In genomic region chr7:24903444-24903825, GRCm38 (mm10) we compare ENCODE assay signal across 8 mouse cellular contexts. TPM values are rescaled to one million over a fixed set of nuclear protein-coding genes. Genes with fewer than 3 reads are reported as not detected.
A peak's percentile ranks its signal among the peaks of the same experiment; 100 is the strongest.
DNase-seq lines count a peak whose midpoint lies in the region; ATAC-seq and TF ChIP-seq lines count a peak whose summit lies in the region.

No protein-coding gene starts in this region.

- 34% methylated on average over 10 of the region's 10 CpGs for WGBS in heart, embryonic 10.5 days
- 47% methylated on average over 10 of the region's 10 CpGs for WGBS in forebrain, embryonic 13.5 days
- WGBS in liver, embryonic 14.5 days (ENCODE audit: insufficient replicate concordance), result 7% methylated on average over 10 of the region's 10 CpGs

- peaks cover 10% of the 10 kb centered on the region for H3K36me3 ChIP-seq in heart, embryonic 10.5 days
- peaks cover 12% of the 10 kb centered on the region for H3K36me3 ChIP-seq in forebrain, embryonic 13.5 days (ENCODE audit: poor library complexity, severe bottlenecking)
- no peaks in the 10 kb centered on the region for H3K36me3 ChIP-seq in liver, embryonic 14.5 days (replicated peaks; ENCODE audit: control insufficient read depth, insufficient read depth, low read depth)

- peak overlapping the region; percentile 94 for H3K27ac ChIP-seq in heart, embryonic 10.5 days
- H3K27ac ChIP-seq in forebrain, embryonic 13.5 days, result no peak overlapping the region
- peak overlapping the region; percentile 91 for H3K27ac ChIP-seq in liver, embryonic 14.5 days

- no peaks in the 10 kb centered on the region for H3K27me3 ChIP-seq in heart, embryonic 10.5 days (ENCODE audit: insufficient read depth, poor library complexity, severe bottlenecking)
- H3K27me3 ChIP-seq in forebrain, embryonic 13.5 days, result no peaks in the 10 kb centered on the region
- no peaks in the 10 kb centered on the region for H3K27me3 ChIP-seq in liver, embryonic 14.5 days (ENCODE audit: control insufficient read depth, insufficient read depth, low read length)

- no peak for DNase-seq in heart, embryonic 10.5 days (ENCODE audit: low spot score)
- DNase-seq in heart, adult 18-20 months, result no peak
- DNase-seq in 416B (ENCODE audit: low read depth), result peak; percentile 59
- DNase-seq in liver, embryonic 14.5 days (ENCODE audit: low read depth in 3 of 3, low spot score in 3 of 3), result no peak
- no peak for DNase-seq in right cerebral cortex, postnatal 14 days
- no peak for DNase-seq in spleen, adult 12 weeks (ENCODE audit: low spot score)
- DNase-seq in gastrocnemius, postnatal 36 days, result no peak

- no peaks in the 10 kb centered on the region for H3K9me3 ChIP-seq in heart, embryonic 10.5 days
- no peaks in the 10 kb centered on the region for H3K9me3 ChIP-seq in forebrain, embryonic 13.5 days (replicated peaks)
- H3K9me3 ChIP-seq in liver, embryonic 14.5 days (ENCODE audit: control insufficient read depth, low read length), result no peaks in the 10 kb centered on the region

- H3K4me3 ChIP-seq in heart, embryonic 10.5 days, result peak overlapping the region; percentile 80
- peak overlapping the region; percentile 66 for H3K4me3 ChIP-seq in forebrain, embryonic 13.5 days
- peak overlapping the region; percentile 74 to 81 for H3K4me3 ChIP-seq in liver, embryonic 14.5 days (ENCODE audit: insufficient read depth in 1 of 2, low read depth in 2 of 2, low read length in 2 of 2)

- peaks cover 46% of the 10 kb centered on the region for H3K4me1 ChIP-seq in heart, embryonic 10.5 days
- H3K4me1 ChIP-seq in forebrain, embryonic 13.5 days, result peaks cover 38% of the 10 kb centered on the region
- H3K4me1 ChIP-seq in liver, embryonic 14.5 days (replicated peaks; ENCODE audit: control insufficient read depth in 2 of 2, insufficient read depth in 2 of 2, low read length in 1 of 2), result peaks cover 23 to 39% of the 10 kb centered on the region in 2 experiments

- no peak for TF ChIP-seq CTCF in liver, embryonic 14.5 days (IDR thresholded peaks at IDR 0.05; ENCODE audit: low read depth)

- ATAC-seq in forebrain, embryonic 13.5 days, result no peak
- no peak for ATAC-seq in liver, embryonic 14.5 days (ENCODE audit: insufficient read depth)

- peak overlapping the region; percentile 75 for H3K4me2 ChIP-seq in forebrain, embryonic 13.5 days
- H3K4me2 ChIP-seq in liver, embryonic 14.5 days (ENCODE audit: low read depth), result peak overlapping the region; percentile 87

- no peak for TF ChIP-seq EP300 in liver, embryonic 14.5 days (IDR thresholded peaks at IDR 0.05; ENCODE audit: low read depth)

- peak overlapping the region; percentile 79 for H3K9ac ChIP-seq in forebrain, embryonic 13.5 days
- H3K9ac ChIP-seq in liver, embryonic 14.5 days (replicated peaks), result peak overlapping the region; percentile 80

- intact Hi-C loops in gastrocnemius, postnatal 36 days (cut with DNase I), result loop anchor here (10.0 kb wide), 1 partner anchor 171 kb away; the partner anchor contains the start of genes Grik5 and Zfp574

RNA-seq across cellular contexts. Expression of gene Arhgef1, which starts 0.7 kb away (rescaled TPM):
- 83.4 and 87.5 TPM in 2 replicates for polyA plus RNA-seq in heart, embryonic 10.5 days (2016; fragmentation: Nextera tagmentation; extraction: Ambion mirVana)
- 10 to 100 TPM; 31.5 to 47.6 TPM for total RNA-seq in heart, adult 18-20 months (2021)
- polyA plus RNA-seq in forebrain, embryonic 13.5 days (2015; fragmentation: Nextera tagmentation; extraction: Ambion mirVana), result 54.2 and 54.9 TPM in 2 replicates
- 44.2 and 44.3 TPM in 2 replicates for polyA plus RNA-seq in liver, embryonic 14.5 days (2012; rRNA removed)
- polyA plus RNA-seq in liver, embryonic 14.5 days (2014; fragmentation: Nextera tagmentation; extraction: Ambion mirVana), result 28.7 and 31.1 TPM in 2 replicates
- 10 to 100 TPM; 28.6 to 31.6 TPM for total RNA-seq in gastrocnemius, postnatal 36 days (2021)

RNA-seq across cellular contexts. Expression of gene Cd79a, which starts 6.3 kb away (rescaled TPM):
- polyA plus RNA-seq in heart, embryonic 10.5 days (2016; fragmentation: Nextera tagmentation; extraction: Ambion mirVana), result 0.26 and 0.40 TPM in 2 replicates
- total RNA-seq in heart, adult 18-20 months (2021), result 10 to 100 TPM in 1 of 2 experiments, 1 to 10 TPM in 1; 1.3 to 12.7 TPM
- 0.18 TPM in 1 of 2 replicates, not detected in the other for polyA plus RNA-seq in forebrain, embryonic 13.5 days (2015; fragmentation: Nextera tagmentation; extraction: Ambion mirVana)
- 0.81 and 1.0 TPM in 2 replicates for polyA plus RNA-seq in liver, embryonic 14.5 days (2012; rRNA removed)
- polyA plus RNA-seq in liver, embryonic 14.5 days (2014; fragmentation: Nextera tagmentation; extraction: Ambion mirVana), result 1.4 and 2.0 TPM in 2 replicates
- total RNA-seq in gastrocnemius, postnatal 36 days (2021), result under 1 TPM in 1 of 2 experiments, not detected in 1; 0.23 TPM

RNA-seq across cellular contexts. Expression of gene Rps19, which starts 19.3 kb away (rescaled TPM):
- polyA plus RNA-seq in heart, embryonic 10.5 days (2016; fragmentation: Nextera tagmentation; extraction: Ambion mirVana), result 1,532 and 1,854 TPM in 2 replicates
- total RNA-seq in heart, adult 18-20 months (2021), result 100 to 1,000 TPM; 548 to 623 TPM
- 1,732 and 1,934 TPM in 2 replicates for polyA plus RNA-seq in forebrain, embryonic 13.5 days (2015; fragmentation: Nextera tagmentation; extraction: Ambion mirVana)
- polyA plus RNA-seq in liver, embryonic 14.5 days (2012; rRNA removed), result 418 and 615 TPM in 2 replicates
- polyA plus RNA-seq in liver, embryonic 14.5 days (2014; fragmentation: Nextera tagmentation; extraction: Ambion mirVana), result 1,649 and 1,654 TPM in 2 replicates
- total RNA-seq in gastrocnemius, postnatal 36 days (2021), result 100 to 1,000 TPM; 283 to 298 TPM

RNA-seq across cellular contexts. Expression of gene Dmrtc2, which starts 33.6 kb away (rescaled TPM):
- polyA plus RNA-seq in heart, embryonic 10.5 days (2016; fragmentation: Nextera tagmentation; extraction: Ambion mirVana), result not detected in 2 replicates
- total RNA-seq in heart, adult 18-20 months (2021), result not detected
- polyA plus RNA-seq in forebrain, embryonic 13.5 days (2015; fragmentation: Nextera tagmentation; extraction: Ambion mirVana), result 0.10 and 0.13 TPM in 2 replicates
- not detected in 2 replicates for polyA plus RNA-seq in liver, embryonic 14.5 days (2012; rRNA removed)
- polyA plus RNA-seq in liver, embryonic 14.5 days (2014; fragmentation: Nextera tagmentation; extraction: Ambion mirVana), result not detected in 2 replicates
- total RNA-seq in gastrocnemius, postnatal 36 days (2021), result not detected

RNA-seq across cellular contexts. Expression of gene Lypd4, which starts 33.7 kb away (rescaled TPM):
- not detected in 2 replicates for polyA plus RNA-seq in heart, embryonic 10.5 days (2016; fragmentation: Nextera tagmentation; extraction: Ambion mirVana)
- not detected for total RNA-seq in heart, adult 18-20 months (2021)
- polyA plus RNA-seq in forebrain, embryonic 13.5 days (2015; fragmentation: Nextera tagmentation; extraction: Ambion mirVana), result not detected in 2 replicates
- not detected in 2 replicates for polyA plus RNA-seq in liver, embryonic 14.5 days (2012; rRNA removed)
- polyA plus RNA-seq in liver, embryonic 14.5 days (2014; fragmentation: Nextera tagmentation; extraction: Ambion mirVana), result not detected in 2 replicates
- not detected for total RNA-seq in gastrocnemius, postnatal 36 days (2021)
